Mouse (Mus musculus): ENCODE results near the gene Pcsk1n. TPM values are rescaled to one million over a fixed set of nuclear protein-coding genes. Genes with fewer than 3 reads are reported as not detected.

The Pcsk1n gene
- polyA plus RNA-seq, 1 experiment from 2014 or later = 12.2 TPM

GRCm38 (mm10) chrX:7928270-7928790, 8.7 kb downstream of the Pcsk1n start, which contains the start of gene Eras:
Eras (minus strand) TSS chrX:7928607.
- no peak for DNase-seq (ENCODE audit: low spot score)
- TF ChIP-seq EP300 (optimal IDR thresholded peaks at IDR 0.05) (no peak), CTCF (IDR thresholded peaks at IDR 0.05; ENCODE audit: low read depth) (no peak)
- no peaks in the 10 kb centered on the region for H3K27me3 ChIP-seq (ENCODE audit: control insufficient read depth, insufficient read depth, low read length)
- H3K9ac ChIP-seq (ENCODE audit: low read length) = no peak within 1 kb of the TSS
- H3K9me3 ChIP-seq (ENCODE audit: control insufficient read depth, low read length) = no peaks in the 10 kb centered on the region
- H3K4me1 ChIP-seq (replicated peaks; ENCODE audit: control insufficient read depth, insufficient read depth) = no peaks in the 10 kb centered on the region
- H3K4me3 ChIP-seq (ENCODE audit: low read depth, low read length) = no peak within 1 kb of the TSS
- no peak for ATAC-seq (ENCODE audit: low FRiP score, low TSS enrichment)
- no peak within 1 kb of the TSS for H3K27ac ChIP-seq (replicated peaks)
- H3K4me2 ChIP-seq (replicated peaks; ENCODE audit: low read depth) = no peak within 1 kb of the TSS
- peaks cover 2% of the 10 kb centered on the region; the same call in 1 of the 2 replicates for H3K36me3 ChIP-seq (ENCODE audit: control insufficient read depth, insufficient read depth, low read length)
- 18% methylated on average over 12 of the region's 19 CpGs for WGBS

- H3K4me2 ChIP-seq (replicated peaks; ENCODE audit: low read depth) = no peak overlapping the region
Observed at GRCm38 (mm10) chrX:7936874-7937273, 17.3 kb downstream of the Pcsk1n start.

DNA sequence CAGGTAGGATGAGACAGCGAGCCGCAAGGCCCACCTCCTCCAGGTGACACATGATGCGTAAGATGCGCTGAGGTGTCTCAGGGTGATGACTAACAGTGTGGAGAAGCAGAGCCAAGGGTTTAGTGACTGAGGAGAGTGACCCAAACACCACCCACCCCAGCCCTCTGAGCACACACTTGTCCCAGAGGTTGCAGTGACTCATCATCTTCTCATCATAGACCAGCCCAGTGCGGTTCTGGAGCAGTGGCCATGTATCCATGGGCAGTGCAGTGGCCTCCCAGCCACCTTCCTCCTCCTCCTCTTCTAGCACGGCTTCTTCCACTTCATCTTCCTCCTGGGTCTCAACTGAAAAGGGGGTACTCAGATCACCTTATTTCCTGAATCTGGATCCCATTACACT, 18.0 kb downstream of the Pcsk1n start:
- Histone ChIP-seq H3K9ac (ENCODE audit: low read length) (no peak overlapping the region), H3K9me3 (ENCODE audit: control insufficient read depth, low read length) (no peaks in the 10 kb centered on the region), H3K36me3 (ENCODE audit: control insufficient read depth, insufficient read depth, low read length) (no peaks in the 10 kb centered on the region), H3K4me1 (replicated peaks; ENCODE audit: control insufficient read depth, insufficient read depth) (no peaks in the 10 kb centered on the region), H3K4me3 (ENCODE audit: low read depth, low read length) (no peak overlapping the region), H3K27ac (replicated peaks) (no peak overlapping the region), H3K27me3 (ENCODE audit: control insufficient read depth, insufficient read depth, low read length) (no peaks in the 10 kb centered on the region), H3K4me2 (replicated peaks; ENCODE audit: low read depth) (no peak overlapping the region)
- TF ChIP-seq CTCF (IDR thresholded peaks at IDR 0.05; ENCODE audit: low read depth) (no peak), EP300 (optimal IDR thresholded peaks at IDR 0.05) (no peak)
- no peak; the same call in 1 of the 2 replicates for ATAC-seq (ENCODE audit: low FRiP score, low TSS enrichment)
- 87% methylated on average over 6 of the region's 6 CpGs for WGBS
- DNase-seq (ENCODE audit: low spot score) = no peak

More at GRCm38 (mm10) chrX:7936874-7937273, 17.3 kb downstream of the Pcsk1n start:
- H3K27ac ChIP-seq (replicated peaks) = no peak overlapping the region
- WGBS = 59% methylated on average over 11 of the region's 11 CpGs
- H3K36me3 ChIP-seq (ENCODE audit: control insufficient read depth, insufficient read depth, low read length) = no peaks in the 10 kb centered on the region
- no peaks in the 10 kb centered on the region for H3K27me3 ChIP-seq (ENCODE audit: control insufficient read depth, insufficient read depth, low read length)
- TF ChIP-seq CTCF (IDR thresholded peaks at IDR 0.05; ENCODE audit: low read depth) = peak; percentile 37
- TF ChIP-seq EP300 (optimal IDR thresholded peaks at IDR 0.05) = no peak
- H3K4me3 ChIP-seq (ENCODE audit: low read depth, low read length) = no peak overlapping the region
- no peak for ATAC-seq (ENCODE audit: low FRiP score, low TSS enrichment)
- H3K4me1 ChIP-seq (replicated peaks; ENCODE audit: control insufficient read depth, insufficient read depth) = no peaks in the 10 kb centered on the region
- no peak overlapping the region for H3K9ac ChIP-seq (ENCODE audit: low read length)
- no peak for DNase-seq (ENCODE audit: low spot score)
- no peaks in the 10 kb centered on the region for H3K9me3 ChIP-seq (ENCODE audit: control insufficient read depth, low read length)

- Histone ChIP-seq H3K4me2 (replicated peaks; ENCODE audit: low read depth) (no peak overlapping the region), H3K9me3 (ENCODE audit: control insufficient read depth, low read length) (no peaks in the 10 kb centered on the region), H3K9ac (ENCODE audit: low read length) (no peak overlapping the region), H3K36me3 (ENCODE audit: control insufficient read depth, insufficient read depth, low read length) (no peaks in the 10 kb centered on the region), H3K27me3 (ENCODE audit: control insufficient read depth, insufficient read depth, low read length) (no peaks in the 10 kb centered on the region), H3K4me1 (replicated peaks; ENCODE audit: control insufficient read depth, insufficient read depth) (no peaks in the 10 kb centered on the region), H3K4me3 (ENCODE audit: low read depth, low read length) (no peak overlapping the region), H3K27ac (replicated peaks) (no peak overlapping the region)
- WGBS = 70% methylated on average over 8 of the region's 8 CpGs
- no peak for TF ChIP-seq CTCF (IDR thresholded peaks at IDR 0.05; ENCODE audit: low read depth)
- TF ChIP-seq EP300 (optimal IDR thresholded peaks at IDR 0.05) = no peak
- DNase-seq (ENCODE audit: low spot score) (no peak), ATAC-seq (ENCODE audit: low FRiP score, low TSS enrichment) (no peak)
Observed at GRCm38 (mm10) chrX:7945618-7946017, 26.0 kb downstream of the Pcsk1n start.

DNA sequence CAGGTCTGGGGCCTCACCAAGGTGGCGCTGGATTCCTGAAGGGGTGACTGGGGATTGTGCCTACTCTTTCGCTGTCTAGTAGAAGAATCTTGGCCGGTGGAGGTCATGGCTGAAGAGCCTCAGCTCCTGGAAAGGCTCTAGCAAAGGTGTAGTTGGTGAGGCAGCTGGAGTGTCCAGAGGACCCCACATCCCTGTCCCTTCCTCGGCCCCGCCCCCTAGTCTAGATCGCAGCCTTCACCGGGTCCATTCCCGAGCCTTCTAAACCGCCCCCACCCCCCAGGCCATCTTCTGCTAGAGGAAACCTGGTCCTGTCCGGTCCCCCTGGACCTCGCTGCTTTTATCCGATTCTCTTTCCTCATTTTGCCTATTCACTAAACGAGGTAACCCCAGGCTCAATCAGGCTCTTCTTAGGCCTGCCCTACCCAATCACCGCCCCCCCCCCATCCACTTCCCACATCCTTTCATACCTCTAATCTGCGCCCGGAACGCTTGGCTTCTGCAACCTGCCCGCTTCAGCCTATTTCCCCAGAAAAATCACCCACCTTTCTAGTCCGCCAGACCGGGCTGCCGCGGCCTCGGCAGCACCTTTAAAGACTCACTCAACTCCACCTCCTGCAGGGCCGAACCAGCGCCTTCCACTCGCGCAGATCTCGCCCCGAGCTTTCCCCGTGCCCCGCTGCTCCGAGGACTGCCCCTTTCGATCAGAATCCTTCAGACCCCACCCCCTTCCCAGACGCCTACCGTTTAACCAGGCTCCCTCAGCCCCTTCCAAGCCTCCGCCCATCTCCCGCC, 27.7 kb downstream of the Pcsk1n start, which contains the start of gene Hdac6:
Gene Hdac6 (minus strand): TSS at position 782 of the 792 bp plus-strand sequence.
- ATAC-seq (ENCODE audit: low FRiP score, low TSS enrichment) (no peak; the same call in 1 of the 2 replicates), DNase-seq (ENCODE audit: low spot score) (no peak)
- TF ChIP-seq EP300 (optimal IDR thresholded peaks at IDR 0.05) (no peak), CTCF (IDR thresholded peaks at IDR 0.05; ENCODE audit: low read depth) (peak; percentile 14; the same call in 1 of the 2 replicates)
- Histone ChIP-seq H3K27ac (replicated peaks) (0 out of 2 replicates have a peak within 1 kb of the TSS, but pooled peaks have one; percentile 18), H3K4me3 (ENCODE audit: low read depth, low read length) (peak within 1 kb of the TSS; percentile 44), H3K36me3 (ENCODE audit: control insufficient read depth, insufficient read depth, low read length) (no peaks in the 10 kb centered on the region), H3K9ac (ENCODE audit: low read length) (peak within 1 kb of the TSS; percentile 51), H3K4me1 (replicated peaks; ENCODE audit: control insufficient read depth, insufficient read depth) (no peaks in the 10 kb centered on the region), H3K4me2 (replicated peaks; ENCODE audit: low read depth) (peak within 1 kb of the TSS; percentile 49), H3K9me3 (ENCODE audit: control insufficient read depth, low read length) (no peaks in the 10 kb centered on the region), H3K27me3 (ENCODE audit: control insufficient read depth, insufficient read depth, low read length) (no peaks in the 10 kb centered on the region)
- 16% methylated on average over 33 of the region's 37 CpGs for WGBS

Data from stomach, postnatal 0 days (tissue).